Mouse (Mus musculus) naive thymus-derived CD4-positive, alpha-beta T cell, adult 2 months (primary cell): ENCODE measurements around the gene Wdfy2.
"Not testable (repeated sequence)": the region's sequence is repeated elsewhere in the genome, so short reads cannot be mapped to it uniquely, and the experiment has no call there.

Source experiments
- DNase-seq: peaks from one replicate; pipeline ENCODE4 v3.0.0-alpha.2; 2011; ENCODE audit warnings: low read depth

Gene Wdfy2

GRCm38 (mm10) chr14:62837641-62838252, at the start of gene Wdfy2:
TSS of gene Wdfy2 (plus strand) at chr14:62837678.
- no peak for DNase-seq

- DNase-seq = no peak
Measured at GRCm38 (mm10) chr14:62789282-62789681, 48.2 kb upstream of the Wdfy2 start.

- DNase-seq = no peak
Measured at GRCm38 (mm10) chr14:62795719-62796118, 41.8 kb upstream of the Wdfy2 start.

GRCm38 (mm10) chr14:62798608-62799101, 38.8 kb upstream of the Wdfy2 start:
- DNase-seq = peak; percentile 34

- DNase-seq = no peak
Measured at GRCm38 (mm10) chr14:62800791-62801190, 36.7 kb upstream of the Wdfy2 start.

- no peak for DNase-seq
Measured at GRCm38 (mm10) chr14:62803204-62803603, 34.3 kb upstream of the Wdfy2 start.

- DNase-seq = no peak
Measured at GRCm38 (mm10) chr14:62806921-62807320, 30.6 kb upstream of the Wdfy2 start.

- no peak for DNase-seq
Measured at GRCm38 (mm10) chr14:62808661-62809523, 28.6 kb upstream of the Wdfy2 start.

GRCm38 (mm10) chr14:62812765-62813164, 24.7 kb upstream of the Wdfy2 start:
- DNase-seq = no peak

- no peak for DNase-seq
Measured at GRCm38 (mm10) chr14:62814567-62814966, 22.9 kb upstream of the Wdfy2 start.

- DNase-seq = no peak
Measured at GRCm38 (mm10) chr14:62816827-62817226, 20.7 kb upstream of the Wdfy2 start.

GRCm38 (mm10) chr14:62825575-62826332, 11.7 kb upstream of the Wdfy2 start:
- no peak for DNase-seq

GRCm38 (mm10) chr14:62829291-62829690, 8.2 kb upstream of the Wdfy2 start:
- no peak for DNase-seq

GRCm38 (mm10) chr14:62831691-62832275, 5.7 kb upstream of the Wdfy2 start:
- DNase-seq = no peak

GRCm38 (mm10) chr14:62833036-62833435, 4.4 kb upstream of the Wdfy2 start:
- no peak for DNase-seq

GRCm38 (mm10) chr14:62833541-62833940, 3.9 kb upstream of the Wdfy2 start:
- no peak for DNase-seq

- not testable (repeated sequence) for DNase-seq
Measured at GRCm38 (mm10) chr14:62835737-62836136, 1.7 kb upstream of the Wdfy2 start.

GRCm38 (mm10) chr14:62836926-62837640, 395 bp upstream of the Wdfy2 start:
- peak; percentile 100 for DNase-seq

- no peak for DNase-seq
Measured at GRCm38 (mm10) chr14:62838336-62838735, 858 bp downstream of the Wdfy2 start.

GRCm38 (mm10) chr14:62841726-62842125, 4.2 kb downstream of the Wdfy2 start:
- DNase-seq = no peak

GRCm38 (mm10) chr14:62842495-62842894, 5.0 kb downstream of the Wdfy2 start:
- no peak for DNase-seq
